Mouse (Mus musculus): ENCODE results near the gene Lrmp. TPM values are rescaled to one million over a fixed set of nuclear protein-coding genes. Genes with fewer than 3 reads are reported as not detected.

The Lrmp gene
- 2.8 and 3.9 TPM in 2 replicates for polyA plus RNA-seq (2015; fragmentation: Nextera tagmentation; extraction: Ambion mirVana)

- Histone ChIP-seq H3K4me2 (replicated peaks; ENCODE audit: low read depth, low read length) (no peak within 1 kb of the TSS), H3K4me3 (ENCODE audit: low read depth, low read length) (no peak within 1 kb of the TSS), H3K4me1 (ENCODE audit: insufficient read depth, low read depth, low read length) (no peaks in the 10 kb centered on the region), H3K9ac (replicated peaks; ENCODE audit: low read depth) (no peak within 1 kb of the TSS), H3K27ac (ENCODE audit: low read length) (no peak within 1 kb of the TSS), H3K27me3 (replicated peaks; ENCODE audit: insufficient read depth, low read length) (no peaks in the 10 kb centered on the region), H3K9me3 (ENCODE audit: low read length) (no peaks in the 10 kb centered on the region), H3K36me3 (ENCODE audit: insufficient read depth, low read length) (no peaks in the 10 kb centered on the region)
- WGBS, result 64% methylated on average over 6 of the region's 6 CpGs
- TF ChIP-seq EP300 (IDR thresholded peaks at IDR 0.05) (no peak), CTCF (IDR thresholded peaks at IDR 0.05) (0 out of 2 replicates have a peak, but pooled peaks have one; percentile 12)
- no peak for ATAC-seq
- peak; percentile 29 for DNase-seq (ENCODE audit: low spot score)
Observed at GRCm38 (mm10) chr6:145115476-145116097, at the start of gene Lrmp. Gene Lrmp (plus strand): TSS chr6:145115653.

- Histone ChIP-seq H3K9me3 (ENCODE audit: low read length) (no peaks in the 10 kb centered on the region), H3K36me3 (ENCODE audit: insufficient read depth, low read length) (no peaks in the 10 kb centered on the region), H3K9ac (replicated peaks; ENCODE audit: low read depth) (no peak overlapping the region), H3K27me3 (replicated peaks; ENCODE audit: insufficient read depth, low read length) (no peaks in the 10 kb centered on the region), H3K4me3 (ENCODE audit: low read depth, low read length) (no peak overlapping the region), H3K4me1 (ENCODE audit: insufficient read depth, low read depth, low read length) (no peaks in the 10 kb centered on the region), H3K4me2 (replicated peaks; ENCODE audit: low read depth, low read length) (no peak overlapping the region), H3K27ac (ENCODE audit: low read length) (no peak overlapping the region)
- no peak for TF ChIP-seq EP300 (IDR thresholded peaks at IDR 0.05)
- WGBS, result 71% methylated on average over 6 of the region's 6 CpGs
- ATAC-seq (no peak), DNase-seq (ENCODE audit: low spot score) (no peak)
Observed at GRCm38 (mm10) chr6:145066416-145066815, 49.0 kb upstream of the Lrmp start.

- H3K36me3 ChIP-seq (ENCODE audit: insufficient read depth, low read length), result no peaks in the 10 kb centered on the region
- ATAC-seq (no peak), DNase-seq (ENCODE audit: low spot score) (no peak)
- H3K4me1 ChIP-seq (ENCODE audit: insufficient read depth, low read depth, low read length), result no peaks in the 10 kb centered on the region
- no peak overlapping the region for H3K4me2 ChIP-seq (replicated peaks; ENCODE audit: low read depth, low read length)
- H3K4me3 ChIP-seq (ENCODE audit: low read depth, low read length), result no peak overlapping the region
- no peak overlapping the region for H3K27ac ChIP-seq (ENCODE audit: low read length)
- WGBS, result 64% methylated on average over 8 of the region's 8 CpGs
- TF ChIP-seq EP300 (IDR thresholded peaks at IDR 0.05) (no peak), CTCF (IDR thresholded peaks at IDR 0.05) (no peak)
- no peaks in the 10 kb centered on the region for H3K9me3 ChIP-seq (ENCODE audit: low read length)
- no peak overlapping the region for H3K9ac ChIP-seq (replicated peaks; ENCODE audit: low read depth)
- H3K27me3 ChIP-seq (replicated peaks; ENCODE audit: insufficient read depth, low read length), result no peaks in the 10 kb centered on the region
Observed at GRCm38 (mm10) chr6:145067679-145068078, 47.8 kb upstream of the Lrmp start.

DNA sequence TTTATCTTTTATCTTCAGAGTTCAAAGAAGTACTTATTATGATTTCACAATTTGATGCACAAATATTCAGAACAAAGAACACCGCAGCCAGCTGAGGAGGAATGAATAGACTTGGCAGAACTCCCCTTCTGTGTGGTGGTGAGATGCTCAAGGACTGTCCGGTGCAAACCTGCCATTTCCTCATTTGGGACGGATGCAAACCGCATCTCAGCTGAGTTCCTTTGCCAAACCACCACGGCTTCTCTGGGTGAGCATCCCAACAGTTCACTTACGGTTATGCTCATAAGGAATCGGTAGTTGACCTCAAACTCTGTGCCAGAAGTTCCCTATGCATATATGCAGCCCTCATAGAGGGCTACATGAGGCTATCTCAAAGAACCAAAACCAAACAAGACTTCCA, 46.1 kb upstream of the Lrmp start:
- TF ChIP-seq EP300 (IDR thresholded peaks at IDR 0.05), result no peak
- no peak for TF ChIP-seq CTCF (IDR thresholded peaks at IDR 0.05)
- Histone ChIP-seq H3K4me3 (ENCODE audit: low read depth, low read length) (no peak overlapping the region), H3K27ac (ENCODE audit: low read length) (no peak overlapping the region), H3K4me1 (ENCODE audit: insufficient read depth, low read depth, low read length) (no peaks in the 10 kb centered on the region), H3K9me3 (ENCODE audit: low read length) (no peaks in the 10 kb centered on the region), H3K27me3 (replicated peaks; ENCODE audit: insufficient read depth, low read length) (no peaks in the 10 kb centered on the region), H3K4me2 (replicated peaks; ENCODE audit: low read depth, low read length) (no peak overlapping the region), H3K36me3 (ENCODE audit: insufficient read depth, low read length) (no peaks in the 10 kb centered on the region), H3K9ac (replicated peaks; ENCODE audit: low read depth) (no peak overlapping the region)
- DNase-seq (ENCODE audit: low spot score) (no peak), ATAC-seq (no peak)
- 88% methylated on average over 7 of the region's 7 CpGs for WGBS

DNA sequence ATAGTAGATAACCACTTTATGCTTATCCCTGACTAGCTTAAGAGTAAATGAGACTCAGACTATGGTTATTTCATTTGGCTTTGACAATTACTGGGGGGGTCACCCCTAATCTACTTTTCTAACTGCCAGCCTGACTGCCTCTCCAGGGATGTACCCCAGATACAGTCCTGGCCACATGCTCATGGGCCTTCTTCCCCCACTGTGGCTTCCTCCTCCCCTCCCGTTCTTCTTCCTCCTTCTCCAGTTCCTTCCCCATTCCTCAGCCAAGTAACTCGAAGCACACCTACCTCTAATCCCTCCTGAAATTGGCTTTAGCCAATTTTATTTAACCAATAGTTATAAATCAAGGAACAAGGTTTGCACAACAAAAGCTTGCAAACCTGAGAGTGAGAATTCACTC, 45.5 kb upstream of the Lrmp start:
- no peak overlapping the region for H3K4me3 ChIP-seq (ENCODE audit: low read depth, low read length)
- ATAC-seq (no peak), DNase-seq (ENCODE audit: low spot score) (no peak)
- no peaks in the 10 kb centered on the region for H3K36me3 ChIP-seq (ENCODE audit: insufficient read depth, low read length)
- no peak overlapping the region for H3K4me2 ChIP-seq (replicated peaks; ENCODE audit: low read depth, low read length)
- no peak overlapping the region for H3K27ac ChIP-seq (ENCODE audit: low read length)
- no peaks in the 10 kb centered on the region for H3K4me1 ChIP-seq (ENCODE audit: insufficient read depth, low read depth, low read length)
- TF ChIP-seq CTCF (IDR thresholded peaks at IDR 0.05) (no peak), EP300 (IDR thresholded peaks at IDR 0.05) (no peak)
- no peaks in the 10 kb centered on the region for H3K9me3 ChIP-seq (ENCODE audit: low read length)
- H3K27me3 ChIP-seq (replicated peaks; ENCODE audit: insufficient read depth, low read length), result no peaks in the 10 kb centered on the region
- no peak overlapping the region for H3K9ac ChIP-seq (replicated peaks; ENCODE audit: low read depth)
- WGBS, result 80% methylated on average over 2 of the region's 2 CpGs

DNA sequence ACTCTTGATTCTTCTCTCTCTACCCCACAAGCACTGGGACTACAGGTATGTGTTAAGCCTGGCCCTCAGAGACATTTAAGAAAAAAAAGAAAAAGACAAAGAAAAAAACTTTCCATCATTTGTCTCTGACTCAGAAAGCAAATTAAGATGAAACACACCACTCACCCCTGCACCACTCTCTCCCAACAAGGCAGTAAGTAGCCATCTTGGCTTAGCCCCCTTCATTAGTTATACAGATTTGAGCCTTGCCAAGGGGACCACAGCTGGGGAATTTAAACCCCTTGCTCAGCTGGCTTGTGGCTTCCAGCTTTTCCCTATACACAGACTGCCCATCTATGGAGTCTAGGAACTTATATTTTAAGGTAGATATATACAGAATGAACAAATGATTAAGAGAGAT, 41.0 kb upstream of the Lrmp start:
- Histone ChIP-seq H3K36me3 (ENCODE audit: insufficient read depth, low read length) (no peaks in the 10 kb centered on the region), H3K4me1 (ENCODE audit: insufficient read depth, low read depth, low read length) (peaks cover 8% of the 10 kb centered on the region), H3K9me3 (ENCODE audit: low read length) (no peaks in the 10 kb centered on the region), H3K9ac (replicated peaks; ENCODE audit: low read depth) (no peak overlapping the region), H3K27me3 (replicated peaks; ENCODE audit: insufficient read depth, low read length) (peaks cover 10% of the 10 kb centered on the region), H3K27ac (ENCODE audit: low read length) (no peak overlapping the region), H3K4me3 (ENCODE audit: low read depth, low read length) (no peak overlapping the region), H3K4me2 (replicated peaks; ENCODE audit: low read depth, low read length) (no peak overlapping the region)
- no peak for TF ChIP-seq EP300 (IDR thresholded peaks at IDR 0.05)
- DNase-seq (ENCODE audit: low spot score) (no peak), ATAC-seq (no peak)

- Histone ChIP-seq H3K9me3 (ENCODE audit: low read length) (no peaks in the 10 kb centered on the region), H3K27ac (ENCODE audit: low read length) (no peak overlapping the region), H3K36me3 (ENCODE audit: insufficient read depth, low read length) (no peaks in the 10 kb centered on the region), H3K4me2 (replicated peaks; ENCODE audit: low read depth, low read length) (peak overlapping the region; percentile 52), H3K9ac (replicated peaks; ENCODE audit: low read depth) (no peak overlapping the region), H3K27me3 (replicated peaks; ENCODE audit: insufficient read depth, low read length) (peaks cover 10% of the 10 kb centered on the region), H3K4me3 (ENCODE audit: low read depth, low read length) (peak overlapping the region; percentile 25), H3K4me1 (ENCODE audit: insufficient read depth, low read depth, low read length) (peaks cover 8% of the 10 kb centered on the region)
- TF ChIP-seq EP300 (IDR thresholded peaks at IDR 0.05) (no peak), CTCF (IDR thresholded peaks at IDR 0.05) (no peak)
- DNase-seq (ENCODE audit: low spot score), result peak; percentile 42
- WGBS, result 1% methylated on average over 20 of the region's 20 CpGs
- no peak for ATAC-seq
Observed at GRCm38 (mm10) chr6:145075088-145075547, 40.3 kb upstream of the Lrmp start.
